Mouse (Mus musculus) kidney, adult 2 months (tissue): ENCODE data around the gene Gpr137b. TPM values are rescaled to one million over a fixed set of nuclear protein-coding genes. Genes with fewer than 3 reads are reported as not detected.
"Not testable (repeated sequence)": the region's sequence is repeated elsewhere in the genome, so short reads cannot be mapped to it uniquely, and the experiment has no call there.

Experiments
- DNase-seq: peaks from one replicate; pipeline ENCODE4 v3.0.0; 2021
- H3K27ac ChIP-seq: fragments of 200-500 bp; 2 replicates; pipeline ENCODE4 v1.5.1; 2012; ENCODE audit warnings: low read depth, low read length, control low read depth, inconsistent platforms; ENCODE audit not compliant: insufficient read depth
- H3K27me3 ChIP-seq: fragments of 200-500 bp; replicated peaks from 2 replicates; pipeline ENCODE4 v1.6.1; 2012; ENCODE audit warnings: mild to moderate bottlenecking, moderate library complexity, low read length, inconsistent platforms; ENCODE audit not compliant: control insufficient read depth, insufficient read depth
- H3K36me3 ChIP-seq: fragments of 200-500 bp; 2 replicates; pipeline ENCODE4 v1.6.1; 2012; ENCODE audit warnings: mild to moderate bottlenecking, moderate library complexity, low read length, inconsistent platforms; ENCODE audit not compliant: control insufficient read depth, insufficient read depth
- H3K4me1 ChIP-seq: fragments of 200-500 bp; 2 replicates; pipeline ENCODE4 v1.6.1; 2011; ENCODE audit warnings: low read length; ENCODE audit not compliant: control insufficient read depth, insufficient read depth
- H3K4me3 ChIP-seq: fragments of 200-500 bp; 2 replicates; pipeline ENCODE4 v1.5.1; 2011; ENCODE audit warnings: mild to moderate bottlenecking, low read depth, low read length, control low read depth; ENCODE audit not compliant: insufficient read depth
- CTCF ChIP-seq: fragments of 200-500 bp; conservative IDR thresholded peaks from 2 replicates; pipeline ENCODE4 v1.5.1; 2011; ENCODE audit warnings: low read depth, mild to moderate bottlenecking, control low read depth, low read length, moderate library complexity, mixed read lengths; ENCODE audit not compliant: insufficient read depth, insufficient read length
- POLR2A ChIP-seq: fragments of 200-500 bp; IDR thresholded peaks from one replicate; pipeline ENCODE4 v1.6.1; 2011; ENCODE audit warnings: low read depth, low read length, control low read depth
- WGBS: fragments of 180-500 bp; shearing (Covaris S2); methylation state at CpG from one replicate; pipeline ENCODE4 v1.1.7; 2018; 5-methylcytosine and 5-hydroxymethylcytosine counted together
- polyA plus RNA-seq: library from polyadenylated mRNA; depleted of rRNA; stranded (reverse); fragments of >200 nt; gene quantifications from 2 replicates; pipeline ENCODE4 v1.2.3, GENCODE M21; 2012

The Gpr137b gene
- polyA plus RNA-seq, 1 experiment, result 302 TPM

DNA sequence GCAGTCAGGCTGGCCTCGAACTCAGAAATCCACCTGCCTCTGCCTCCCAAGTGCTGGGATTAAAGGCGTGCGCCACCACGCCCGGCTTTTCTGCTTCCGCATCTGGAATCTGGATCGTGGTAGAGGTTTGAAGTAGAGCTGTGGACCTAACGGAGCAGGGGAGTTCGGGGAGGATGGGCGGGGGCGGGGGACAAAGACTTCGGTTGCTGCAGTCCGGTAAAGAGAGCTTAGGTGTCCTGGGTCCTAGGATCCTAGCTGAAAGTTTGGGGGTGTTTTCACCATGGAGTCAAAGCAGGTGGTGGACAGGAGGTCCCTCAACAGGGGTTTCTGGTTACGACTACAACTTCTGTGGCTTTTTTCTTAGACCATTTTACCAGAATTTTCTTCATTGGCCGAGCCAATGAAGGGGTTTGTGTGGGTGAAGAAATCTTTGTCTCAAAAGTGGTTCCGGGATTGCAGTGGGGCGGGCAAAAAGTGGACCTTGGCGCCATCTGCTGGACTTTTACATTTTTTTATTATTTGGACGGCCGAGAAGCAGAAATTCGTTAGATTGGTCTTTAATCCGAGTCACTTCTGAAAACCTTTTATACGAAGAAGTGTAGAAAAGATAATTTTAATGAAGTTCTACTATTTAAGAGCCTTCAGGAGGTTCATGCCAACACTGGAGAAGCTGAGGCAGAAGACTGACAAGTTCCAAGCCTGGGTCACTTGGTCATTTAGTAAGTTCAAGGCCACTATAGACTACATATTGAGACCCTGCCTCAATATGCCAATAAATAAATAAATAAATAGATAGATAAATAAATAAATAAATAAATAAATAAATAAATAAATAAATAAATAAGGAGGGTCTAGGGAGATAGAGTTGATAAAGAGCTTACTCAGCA lies 21.5 kb upstream of the Gpr137b start:
- not testable (repeated sequence) for H3K4me3 ChIP-seq, H3K4me1 ChIP-seq, H3K27ac ChIP-seq, H3K36me3 ChIP-seq, H3K27me3 ChIP-seq
- WGBS, result 30% methylated on average over 23 of the region's 23 CpGs
- peak; percentile 35 for TF ChIP-seq CTCF
- peak; percentile 75 for DNase-seq

DNA sequence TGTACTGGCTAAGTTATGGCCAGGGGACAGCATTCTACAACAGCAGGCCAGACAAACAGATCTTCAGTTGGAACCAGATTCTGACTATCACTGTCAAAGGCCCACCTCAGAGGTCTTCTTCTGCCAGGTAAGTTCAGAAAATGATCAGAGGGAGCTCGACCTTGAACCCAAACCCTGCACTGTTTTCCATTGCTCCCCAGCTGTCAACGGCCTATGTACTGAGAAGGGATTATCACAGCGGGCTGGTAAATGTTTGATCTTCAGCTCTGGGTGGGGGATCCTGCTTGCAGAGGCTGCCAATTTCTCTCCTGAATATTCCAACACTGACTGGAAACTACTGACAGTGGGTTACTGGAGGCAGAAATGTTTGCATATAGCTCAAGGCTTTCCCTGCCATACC lies 20.4 kb upstream of the Gpr137b start:
- TF ChIP-seq POLR2A (no peak), CTCF (no peak)
- no peak overlapping the region for H3K4me3 ChIP-seq
- 47% methylated on average over 3 of the region's 3 CpGs for WGBS

DNA sequence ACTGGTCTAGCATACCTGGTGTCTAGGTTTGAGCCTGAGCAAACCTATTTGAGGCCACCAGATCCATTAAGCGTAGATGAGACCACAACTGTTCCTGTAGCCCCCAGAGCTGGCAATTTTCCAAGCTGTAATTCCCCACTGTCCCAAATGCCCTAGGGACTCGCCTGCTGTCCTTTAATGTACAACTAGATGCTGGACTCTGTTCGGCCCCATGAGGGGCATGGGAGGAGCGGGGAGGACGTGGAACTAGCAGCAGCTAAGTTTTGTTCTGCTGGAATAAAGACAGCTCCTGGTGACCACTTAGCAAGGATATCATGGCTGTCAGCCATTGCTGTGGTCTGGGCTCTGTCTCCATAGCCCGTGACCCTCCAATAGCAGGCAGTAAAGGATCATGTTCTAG lies 11.7 kb upstream of the Gpr137b start:
- not testable (repeated sequence) for H3K27me3 ChIP-seq, H3K4me1 ChIP-seq
- WGBS, result no CpG with 5 or more reads among the region's 6 CpGs

More for the DNA sequence above, 20.4 kb upstream of the Gpr137b start:
- H3K27ac ChIP-seq, result peak overlapping the region; percentile 59; the same call in 1 of the 2 replicates
- no peaks in the 10 kb centered on the region for H3K36me3 ChIP-seq
- H3K4me1 ChIP-seq, result no peaks in the 10 kb centered on the region; the same call in 1 of the 2 replicates
- DNase-seq, result peak; percentile 90
- no peaks in the 10 kb centered on the region for H3K27me3 ChIP-seq

DNA sequence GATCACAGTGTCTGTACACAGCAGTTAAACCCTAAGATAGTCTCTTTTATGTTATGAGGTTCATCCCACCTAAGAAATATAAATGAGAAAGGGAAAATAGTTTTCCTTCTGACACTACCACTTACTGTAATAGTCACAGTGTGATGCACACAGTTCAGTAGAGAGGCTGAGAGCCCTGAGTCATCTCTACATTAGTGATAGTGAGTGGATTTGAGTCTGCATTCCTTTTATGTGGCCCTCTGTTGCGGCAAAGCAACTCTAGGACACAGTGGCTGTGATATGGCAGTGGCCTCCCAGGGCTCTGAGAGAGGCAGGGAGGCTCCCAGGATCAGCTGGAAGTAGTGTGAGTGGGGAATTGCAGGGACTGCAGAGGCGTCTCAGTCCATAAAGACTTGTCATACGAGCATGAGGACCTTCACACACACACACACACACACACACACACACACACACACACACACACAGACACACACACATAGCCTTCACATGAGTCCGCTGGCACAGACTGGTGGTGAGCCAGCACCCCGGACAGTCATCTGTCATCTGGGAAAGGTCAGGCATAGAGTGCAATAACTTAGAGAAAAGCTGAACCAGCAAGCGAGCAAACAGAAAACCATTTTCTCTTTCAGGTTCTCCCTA lies 10.8 kb upstream of the Gpr137b start:
- H3K27ac ChIP-seq, result peak overlapping the region; percentile 46; the same call in 1 of the 2 replicates
- not testable (repeated sequence) for H3K27me3 ChIP-seq, H3K4me1 ChIP-seq, H3K4me3 ChIP-seq, H3K36me3 ChIP-seq
- WGBS, result 47% methylated on average over 6 of the region's 6 CpGs
- peak; percentile 21 for DNase-seq

More for the DNA sequence above, 11.7 kb upstream of the Gpr137b start:
- DNase-seq, H3K36me3 ChIP-seq, H3K27ac ChIP-seq, H3K4me3 ChIP-seq: not testable (repeated sequence)

DNA sequence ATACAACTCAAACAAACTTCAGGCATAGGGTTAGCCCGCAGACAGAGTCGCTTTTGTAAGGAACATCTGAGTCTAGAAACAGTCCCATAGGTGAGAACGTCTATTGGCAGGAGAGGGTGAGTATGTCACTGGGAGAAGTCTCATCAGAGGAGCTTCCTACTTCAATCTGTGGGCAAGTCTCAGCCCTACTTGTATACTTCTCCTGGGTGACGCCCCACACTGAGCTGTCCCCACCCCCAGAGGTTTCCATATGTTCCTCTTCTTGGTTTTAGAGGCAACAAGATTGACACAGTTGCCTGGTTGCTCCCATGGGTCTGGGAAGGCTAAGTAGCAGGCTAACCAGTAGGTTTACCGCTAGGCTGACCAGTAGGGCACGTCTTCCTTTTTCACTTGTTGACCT lies 10.0 kb upstream of the Gpr137b start:
- not testable (repeated sequence) for DNase-seq, H3K27ac ChIP-seq, H3K4me1 ChIP-seq, H3K4me3 ChIP-seq, H3K36me3 ChIP-seq, H3K27me3 ChIP-seq
- 77% methylated on average over 6 of the region's 6 CpGs for WGBS

DNA sequence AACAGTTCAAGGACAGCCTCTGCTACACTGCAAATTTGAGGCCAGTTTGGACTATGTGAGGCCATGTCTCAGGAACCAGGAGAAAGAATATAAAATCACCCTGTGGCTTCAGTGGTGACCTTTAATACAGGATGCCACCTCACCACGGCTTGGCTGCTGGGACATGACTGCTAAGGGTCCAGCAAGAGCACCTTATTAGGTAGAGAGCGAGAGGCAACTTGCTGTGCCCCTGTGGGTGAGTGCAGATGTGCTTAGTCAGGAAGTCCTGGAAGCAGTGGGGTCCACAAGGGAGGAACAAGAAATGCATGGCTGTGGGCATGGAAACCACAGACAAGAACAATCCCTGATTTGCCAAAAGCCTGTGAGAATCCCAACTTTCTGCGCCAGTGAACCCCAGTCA lies 9.6 kb upstream of the Gpr137b start:
- not testable (repeated sequence) for H3K4me3 ChIP-seq, H3K4me1 ChIP-seq, H3K36me3 ChIP-seq, H3K27ac ChIP-seq, H3K27me3 ChIP-seq, DNase-seq
- 79% methylated on average over 3 of the region's 3 CpGs for WGBS

DNA sequence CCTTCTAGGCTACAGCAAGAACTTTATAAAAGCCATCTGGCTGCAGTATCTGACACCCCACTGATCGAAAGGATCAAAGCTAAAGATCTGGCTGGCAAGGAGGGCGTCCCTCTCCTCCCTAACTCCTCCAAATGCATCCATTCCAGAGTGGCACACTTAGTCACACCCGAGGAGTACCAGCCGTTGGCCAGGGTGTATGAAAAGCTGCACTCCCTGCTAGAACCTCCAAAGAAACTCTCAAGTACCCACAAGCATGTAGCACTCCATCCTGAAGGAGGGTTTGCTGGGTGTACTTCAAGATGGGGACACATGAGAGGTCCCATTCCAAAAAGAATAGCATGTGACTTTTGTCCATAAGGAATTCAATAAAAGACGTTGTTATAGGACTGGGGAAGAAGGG lies 9.0 kb upstream of the Gpr137b start:
- not testable (repeated sequence) for H3K4me1 ChIP-seq, DNase-seq, H3K36me3 ChIP-seq, H3K27me3 ChIP-seq, H3K4me3 ChIP-seq, H3K27ac ChIP-seq
- WGBS, result 74% methylated on average over 5 of the region's 5 CpGs

DNA sequence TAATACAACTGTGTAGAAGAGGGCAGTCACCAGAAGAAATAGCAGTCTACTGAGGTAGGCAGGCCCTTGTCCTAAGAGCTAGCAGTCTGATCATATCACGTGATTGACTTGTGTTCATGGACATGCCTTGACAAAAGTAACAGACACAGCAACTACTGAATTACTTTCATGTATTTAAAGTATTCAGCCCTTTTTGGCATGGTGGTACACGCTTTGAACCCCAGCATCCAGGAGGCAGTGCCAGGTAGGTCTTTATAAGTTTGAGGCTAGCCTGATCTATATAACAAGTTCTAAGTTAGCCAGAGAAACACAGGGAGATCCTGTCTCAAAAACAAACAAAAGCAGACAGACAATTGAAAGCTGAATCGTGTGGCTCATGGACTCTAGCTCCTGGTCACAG lies 7.0 kb upstream of the Gpr137b start:
- not testable (repeated sequence) for H3K27ac ChIP-seq

DNA sequence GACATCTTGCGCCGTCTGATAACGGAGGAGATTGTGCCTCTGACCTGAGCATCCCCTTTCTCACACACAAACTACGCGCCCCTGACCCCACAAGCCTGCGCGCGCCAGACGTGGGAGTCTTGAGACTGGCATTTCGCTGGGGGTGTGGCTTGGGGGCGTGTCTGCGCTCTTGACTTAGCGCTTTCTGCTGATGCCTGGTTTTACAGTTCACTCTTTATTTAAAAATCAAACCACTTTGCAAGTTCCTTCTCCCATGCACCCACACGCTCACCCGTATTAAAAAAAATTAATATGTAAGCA lies 232 bp upstream of the Gpr137b start:
- DNase-seq, result peak; percentile 75

More for the DNA sequence above, 7.0 kb upstream of the Gpr137b start:
- not testable (repeated sequence) for DNase-seq, H3K4me3 ChIP-seq, H3K4me1 ChIP-seq, H3K27me3 ChIP-seq, H3K36me3 ChIP-seq
- 74% methylated on average over 3 of the region's 3 CpGs for whole genome bisulfite sequencing

DNA sequence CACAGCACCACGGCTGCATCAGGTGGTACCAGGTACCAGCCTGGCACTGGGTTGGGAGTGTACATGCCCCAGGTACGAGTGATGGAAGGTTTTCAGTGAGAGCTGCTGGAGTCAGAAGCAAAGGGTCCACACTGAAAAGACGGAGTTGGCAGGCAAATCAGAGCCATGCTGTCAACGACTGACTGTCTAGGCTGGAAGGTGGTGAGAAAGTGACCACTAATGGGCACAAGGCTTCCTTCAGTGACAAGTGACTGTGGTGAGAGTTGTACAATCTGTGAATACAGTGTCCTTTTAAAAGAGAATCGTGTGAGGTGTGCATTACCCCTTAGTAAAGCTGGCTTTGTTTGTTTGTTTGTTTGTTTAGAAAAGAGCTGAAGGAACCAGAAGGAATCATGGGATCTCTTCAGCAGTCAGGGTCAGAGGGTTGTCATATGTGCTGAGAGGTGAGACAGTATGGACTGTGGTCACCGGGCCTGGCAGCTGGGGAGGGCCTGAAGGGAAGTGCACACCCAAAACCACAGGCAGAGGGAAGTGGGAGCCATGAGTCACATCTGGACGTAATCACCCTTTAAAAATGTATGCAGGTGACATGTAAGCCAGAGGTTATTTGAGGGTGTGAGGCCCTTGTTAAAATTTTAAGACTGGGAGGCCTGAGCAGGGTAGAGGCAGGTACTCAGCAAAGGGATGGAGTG lies 15.5 kb downstream of the Gpr137b start:
- H3K36me3 ChIP-seq, H3K4me3 ChIP-seq, H3K4me1 ChIP-seq, DNase-seq, H3K27me3 ChIP-seq, H3K27ac ChIP-seq: not testable (repeated sequence)
- WGBS, result 60% methylated on average over 1 of the region's 7 CpGs

More for the DNA sequence above, 232 bp upstream of the Gpr137b start:
- H3K36me3 ChIP-seq, H3K27ac ChIP-seq, H3K27me3 ChIP-seq, H3K4me1 ChIP-seq: not testable (repeated sequence)
- 1% methylated on average over 15 of the region's 15 CpGs for WGBS
- peak overlapping the region; percentile 61 for H3K4me3 ChIP-seq
